Mouse (Mus musculus) liver, adult 2 months (tissue): ENCODE results near the gene Nmur1.

Experiments used
- CTCF ChIP-seq: fragments of 200-500 bp; IDR thresholded peaks from 2 replicates; pipeline ENCODE4 v1.5.1; 2011; ENCODE audit warnings: low read depth, low read length, control low read depth
- POLR2A ChIP-seq: fragments of 200-500 bp; IDR thresholded peaks from 2 replicates; pipeline ENCODE4 v1.6.1; 2011; ENCODE audit warnings: low read length, control low read depth; ENCODE audit not compliant: insufficient read depth; ENCODE audit errors: extremely low read depth

DNA sequence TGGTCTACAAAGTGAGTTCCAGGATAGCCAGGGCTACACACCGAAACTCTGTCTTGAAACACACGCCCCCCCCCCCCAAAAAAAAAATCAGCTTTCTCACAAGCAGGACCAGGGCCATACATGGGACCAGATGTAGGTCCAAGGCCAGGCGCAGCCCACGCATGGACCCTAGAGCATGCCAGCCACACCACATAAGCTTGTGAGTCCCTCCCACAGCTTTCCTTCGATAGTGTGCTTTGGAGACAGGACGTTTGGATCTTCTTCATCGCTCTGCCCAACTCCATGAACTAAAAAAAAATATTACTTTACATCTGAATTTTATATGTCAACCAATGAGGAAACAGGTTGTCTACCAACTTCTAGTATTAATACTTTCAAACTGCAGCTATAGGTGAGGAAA is 7.3 kb upstream of the Nmur1 start:
- TF ChIP-seq POLR2A: no peak
- TF ChIP-seq CTCF: no peak
